Mouse (Mus musculus) embryonic facial prominence, embryonic 12.5 days (tissue): ENCODE measurements around the gene Hist1h2bb. TPM values are rescaled to one million over a fixed set of nuclear protein-coding genes. Genes with fewer than 3 reads are reported as not detected.
"Not testable (repeated sequence)": the region's sequence is repeated elsewhere in the genome, so short reads cannot be mapped to it uniquely, and the experiment has no call there.

ENCODE experiments used
- ATAC-seq: fragments of 200-750 bp; cut with Nextera tagmentation; 2 replicates; pipeline ENCODE4 v1.8.0; 2017; ENCODE audit not compliant: insufficient number of reproducible peaks, insufficient read depth, low FRiP score, low TSS enrichment
- H3K27ac ChIP-seq: fragments of 300-500 bp; sonication (generic); 2 replicates; pipeline ENCODE4 v1.5.1; 2016; ENCODE audit warnings: mild to moderate bottlenecking
- H3K27me3 ChIP-seq: fragments of 300-500 bp; sonication (generic); 2 replicates; pipeline ENCODE4 v1.6.1; 2016; ENCODE audit warnings: mild to moderate bottlenecking, moderate library complexity
- H3K36me3 ChIP-seq: fragments of 300-500 bp; sonication (generic); 2 replicates; pipeline ENCODE4 v1.6.1; 2016; ENCODE audit warnings: mild to moderate bottlenecking
- H3K4me1 ChIP-seq: fragments of 300-500 bp; sonication (generic); 2 replicates; pipeline ENCODE4 v1.6.1; 2016
- H3K4me2 ChIP-seq: fragments of 300-500 bp; sonication (generic); replicated peaks from 2 replicates; pipeline ENCODE4 v1.6.1; 2016; ENCODE audit warnings: mild to moderate bottlenecking, moderate library complexity
- H3K4me3 ChIP-seq: fragments of 300-500 bp; sonication (generic); 2 replicates; pipeline ENCODE4 v1.5.1; 2016; ENCODE audit warnings: mild to moderate bottlenecking
- H3K9ac ChIP-seq: fragments of 300-500 bp; sonication (generic); 2 replicates; pipeline ENCODE4 v1.6.1; 2016; ENCODE audit warnings: mild to moderate bottlenecking, moderate library complexity
- H3K9me3 ChIP-seq: fragments of 300-500 bp; sonication (generic); 2 replicates; pipeline ENCODE4 v1.6.1; 2016; ENCODE audit warnings: mild to moderate bottlenecking, moderate library complexity
- WGBS: fragments of 180-500 bp; shearing (Covaris S2); methylation state at CpG from one replicate; pipeline ENCODE4 v1.1.7; 2016; 5-methylcytosine and 5-hydroxymethylcytosine counted together
- polyA plus RNA-seq: library from polyadenylated mRNA; unstranded; fragments of >200 nt; fragmentation: Nextera tagmentation; extraction: Ambion mirVana; gene quantifications from 2 replicates; pipeline ENCODE4 v1.2.1, GENCODE M21; 2016

Hist1h2bb gene
- polyA plus RNA-seq, 1 experiment from 2014 or later, result 3.6 TPM

GRCm38 (mm10) chr13:23743215-23743614 is 3.3 kb upstream of the Hist1h2bb start:
- 83% methylated on average over 5 of the region's 5 CpGs for WGBS
- Histone ChIP-seq H3K36me3 (no peaks in the 10 kb centered on the region), H3K4me1 (peaks cover 17% of the 10 kb centered on the region; the same call in 1 of the 2 replicates), H3K4me3 (no peak overlapping the region), H3K4me2 (no peak overlapping the region), H3K27me3 (no peaks in the 10 kb centered on the region), H3K9me3 (no peaks in the 10 kb centered on the region), H3K9ac (no peak overlapping the region), H3K27ac (no peak overlapping the region)
- ATAC-seq, result no peak

DNA sequence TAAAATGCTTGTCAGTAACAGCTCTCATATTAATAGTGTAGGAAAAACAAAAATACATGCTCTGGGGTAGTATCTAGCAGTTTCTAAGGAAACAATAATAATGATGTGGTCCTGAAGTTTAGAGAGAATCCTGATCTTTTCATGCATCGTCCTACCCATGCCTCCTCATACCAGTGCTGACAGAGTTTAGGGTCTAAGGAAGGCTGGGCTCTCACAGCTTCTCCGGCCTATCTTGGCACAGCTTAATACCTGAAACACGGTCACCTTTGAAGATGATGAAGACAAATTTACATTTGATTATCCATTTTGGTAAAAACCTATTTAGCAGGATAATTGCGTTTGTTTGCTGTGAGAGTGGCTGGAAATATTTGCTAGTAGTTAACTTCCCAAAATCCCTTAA is 2.6 kb upstream of the Hist1h2bb start:
- whole genome bisulfite sequencing, result 34% methylated on average over 4 of the region's 4 CpGs
- H3K4me1 ChIP-seq, result peaks cover 18% of the 10 kb centered on the region; the same call in 1 of the 2 replicates
- H3K4me3 ChIP-seq, result 0 out of 2 replicates have a peak overlapping the region, but pooled peaks have one; percentile 40
- no peaks in the 10 kb centered on the region for H3K27me3 ChIP-seq
- peak overlapping the region; percentile 60; the same call in 1 of the 2 replicates for H3K9ac ChIP-seq
- no peaks in the 10 kb centered on the region for H3K9me3 ChIP-seq
- ATAC-seq, result no peak
- H3K27ac ChIP-seq, result peak overlapping the region; percentile 98
- no peaks in the 10 kb centered on the region for H3K36me3 ChIP-seq
- H3K4me2 ChIP-seq, result peak overlapping the region; percentile 55

DNA sequence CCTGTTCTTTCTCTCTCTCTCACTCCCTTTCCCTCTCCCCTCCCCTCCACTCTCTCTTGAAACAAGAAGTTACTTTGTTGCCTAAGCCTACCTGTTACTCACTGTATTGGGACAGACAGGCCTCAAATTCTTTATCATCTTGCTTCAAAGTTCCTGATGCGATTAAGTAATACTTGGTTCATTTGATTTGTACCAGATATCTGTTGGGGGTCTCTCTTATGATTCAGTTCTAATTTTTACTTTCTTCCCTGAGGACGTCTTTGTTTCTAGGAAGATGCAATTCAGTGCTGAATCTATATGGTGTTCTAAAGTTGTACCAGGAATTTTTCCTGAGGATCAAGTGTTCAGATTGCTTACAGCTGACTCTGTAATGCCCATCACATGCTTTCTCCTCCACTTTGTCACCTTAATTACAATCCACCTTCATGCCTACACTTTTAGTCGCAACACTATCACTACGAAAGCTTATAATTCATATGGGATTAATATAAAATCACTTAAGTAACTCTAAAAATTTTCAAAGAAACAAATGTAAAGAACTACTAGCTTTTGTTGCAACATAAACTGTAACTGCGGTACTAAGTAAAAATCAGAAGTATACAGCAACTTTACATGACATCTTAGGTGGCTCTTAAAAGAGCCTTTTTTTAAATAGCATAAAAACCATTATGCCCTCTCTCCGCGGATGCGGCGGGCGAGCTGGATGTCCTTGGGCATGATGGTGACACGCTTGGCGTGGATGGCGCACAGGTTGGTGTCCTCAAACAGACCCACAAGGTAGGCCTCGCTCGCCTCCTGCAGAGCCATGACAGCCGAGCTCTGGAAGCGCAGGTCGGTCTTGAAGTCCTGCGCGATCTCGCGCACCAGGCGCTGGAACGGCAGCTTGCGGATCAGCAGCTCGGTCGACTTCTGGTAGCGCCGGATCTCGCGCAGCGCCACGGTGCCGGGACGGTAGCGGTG is 1.8 kb upstream of the Hist1h2bb start:
- no peak for ATAC-seq
- WGBS, result 1% methylated on average over 16 of the region's 36 CpGs
- H3K4me1 ChIP-seq, result peaks cover 18% of the 10 kb centered on the region; the same call in 1 of the 2 replicates
- H3K4me3 ChIP-seq, result peak overlapping the region; percentile 40
- no peaks in the 10 kb centered on the region for H3K36me3 ChIP-seq
- H3K4me2 ChIP-seq, result peak overlapping the region; percentile 55
- peak overlapping the region; percentile 60 for H3K9ac ChIP-seq
- no peaks in the 10 kb centered on the region for H3K9me3 ChIP-seq
- H3K27ac ChIP-seq, result peak overlapping the region; percentile 98
- H3K27me3 ChIP-seq, result no peaks in the 10 kb centered on the region

GRCm38 (mm10) chr13:23745381-23746161 is 963 bp upstream of the Hist1h2bb start, which contains the start of gene Hist1h3c:
TSS of gene Hist1h3c (minus strand) at chr13:23745602.
- ATAC-seq, result peak; percentile 55; the same call in 1 of the 2 replicates
- no peaks in the 10 kb centered on the region for H3K9me3 ChIP-seq
- peak within 1 kb of the TSS; percentile 60 for H3K9ac ChIP-seq
- peak within 1 kb of the TSS; percentile 66 for H3K4me2 ChIP-seq
- H3K4me1 ChIP-seq, result peaks cover 15% of the 10 kb centered on the region; the same call in 1 of the 2 replicates
- H3K4me3 ChIP-seq, result peak within 1 kb of the TSS; percentile 40
- WGBS, result under 1% methylated on average over 24 of the region's 28 CpGs
- H3K27ac ChIP-seq, result peak within 1 kb of the TSS; percentile 98
- H3K36me3 ChIP-seq, result no peaks in the 10 kb centered on the region
- no peaks in the 10 kb centered on the region for H3K27me3 ChIP-seq

GRCm38 (mm10) chr13:23747081-23747891 is 752 bp downstream of the Hist1h2bb start:
- Histone ChIP-seq H3K27me3 (no peaks in the 10 kb centered on the region), H3K4me2 (peak overlapping the region; percentile 66), H3K4me3 (peak overlapping the region; percentile 40), H3K4me1 (peaks cover 10% of the 10 kb centered on the region; the same call in 1 of the 2 replicates), H3K9me3 (no peaks in the 10 kb centered on the region), H3K27ac (peak overlapping the region; percentile 98), H3K9ac (peak overlapping the region; percentile 46), H3K36me3 (no peaks in the 10 kb centered on the region)
- no peak for ATAC-seq
- 4% methylated on average over 13 of the region's 13 CpGs for WGBS

GRCm38 (mm10) chr13:23747892-23748288 is 1.4 kb downstream of the Hist1h2bb start:
- Histone ChIP-seq H3K4me1 (peaks cover 10% of the 10 kb centered on the region; the same call in 1 of the 2 replicates), H3K4me3 (peak overlapping the region; percentile 9; the same call in 1 of the 2 replicates), H3K4me2 (peak overlapping the region; percentile 66), H3K36me3 (no peaks in the 10 kb centered on the region), H3K27me3 (no peaks in the 10 kb centered on the region), H3K9me3 (no peaks in the 10 kb centered on the region), H3K9ac (0 out of 2 replicates have a peak overlapping the region, but pooled peaks have one; percentile 5), H3K27ac (peak overlapping the region; percentile 98)
- 7% methylated on average over 4 of the region's 4 CpGs for WGBS
- no peak for ATAC-seq

DNA sequence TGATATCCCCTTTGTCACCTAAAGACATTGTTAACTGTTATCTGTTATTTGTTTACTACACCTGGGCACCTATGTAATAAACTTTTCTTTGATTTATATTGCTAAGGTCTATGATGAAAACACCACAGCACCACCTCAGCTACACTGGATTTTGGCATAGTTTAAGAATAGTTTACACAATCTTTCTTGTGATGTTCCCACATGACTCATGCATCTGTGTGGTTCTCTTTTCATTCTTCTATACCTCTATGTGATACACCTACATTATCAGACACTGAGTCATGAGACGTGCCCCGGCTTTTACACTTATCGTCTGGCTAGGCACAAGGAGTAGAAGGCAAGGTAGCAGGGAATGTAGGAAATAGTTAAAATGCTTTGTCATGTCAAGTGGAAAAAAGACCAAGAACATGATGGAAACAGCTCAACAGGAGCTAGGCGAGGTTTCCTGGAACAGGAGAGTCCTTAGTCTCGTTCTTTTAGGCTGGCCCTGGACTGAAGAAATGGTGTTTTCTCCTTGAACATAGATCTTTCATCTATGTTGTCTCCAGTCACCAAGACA is 3.1 kb downstream of the Hist1h2bb start:
- H3K36me3 ChIP-seq, result no peaks in the 10 kb centered on the region
- H3K27me3 ChIP-seq, result no peaks in the 10 kb centered on the region
- no peak overlapping the region for H3K9ac ChIP-seq
- WGBS, result 89% methylated on average over 5 of the region's 5 CpGs
- H3K4me1 ChIP-seq, result peaks cover 5% of the 10 kb centered on the region; the same call in 1 of the 2 replicates
- H3K27ac ChIP-seq, result peak overlapping the region; percentile 90
- no peaks in the 10 kb centered on the region for H3K9me3 ChIP-seq
- no peak for ATAC-seq
- H3K4me2 ChIP-seq, result no peak overlapping the region
- H3K4me3 ChIP-seq, result no peak overlapping the region

DNA sequence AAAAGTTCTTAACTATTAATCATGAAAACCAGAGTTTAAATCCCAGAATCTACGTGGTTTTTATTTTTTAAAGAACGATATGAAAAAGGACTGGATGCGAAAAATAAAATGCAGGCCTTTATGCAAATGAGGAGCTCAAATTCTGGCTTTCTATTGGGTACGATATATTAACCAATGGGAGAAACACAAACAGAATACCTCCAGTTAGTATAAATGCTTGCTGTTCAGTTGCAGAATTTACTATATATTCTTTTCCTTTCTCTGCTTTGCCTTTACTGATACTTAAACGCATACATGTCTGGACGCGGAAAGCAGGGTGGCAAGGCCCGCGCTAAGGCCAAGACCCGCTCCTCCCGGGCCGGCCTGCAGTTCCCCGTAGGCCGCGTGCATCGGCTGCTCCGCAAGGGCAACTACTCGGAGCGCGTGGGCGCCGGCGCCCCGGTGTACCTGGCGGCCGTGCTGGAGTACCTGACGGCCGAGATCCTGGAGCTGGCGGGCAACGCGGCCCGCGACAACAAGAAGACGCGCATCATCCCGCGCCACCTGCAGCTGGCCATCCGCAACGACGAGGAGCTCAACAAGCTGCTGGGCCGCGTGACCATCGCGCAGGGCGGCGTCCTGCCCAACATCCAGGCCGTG is 4.4 kb downstream of the Hist1h2bb start, which contains the start of gene Hist1h2ab:
Hist1h2ab (plus strand) TSS at position 288 of the 639 bp plus-strand sequence.
- peak within 1 kb of the TSS; percentile 96 for H3K27ac ChIP-seq
- not testable (repeated sequence) for H3K4me1 ChIP-seq, H3K27me3 ChIP-seq, H3K36me3 ChIP-seq, H3K9me3 ChIP-seq
- peak within 1 kb of the TSS; percentile 55 for H3K4me2 ChIP-seq
- 1% methylated on average over 27 of the region's 47 CpGs for WGBS
- H3K4me3 ChIP-seq, result peak within 1 kb of the TSS; percentile 42
- 0 out of 2 replicates have a peak, but pooled peaks have one; percentile 22 for ATAC-seq
- peak within 1 kb of the TSS; percentile 58 for H3K9ac ChIP-seq

- H3K9me3 ChIP-seq, result no peaks in the 10 kb centered on the region
- H3K4me2 ChIP-seq, result peak overlapping the region; percentile 55
- H3K9ac ChIP-seq, result peak overlapping the region; percentile 58
- peak overlapping the region; percentile 96 for H3K27ac ChIP-seq
- no peaks in the 10 kb centered on the region for H3K36me3 ChIP-seq
- H3K4me1 ChIP-seq, result peaks cover 5% of the 10 kb centered on the region; the same call in 1 of the 2 replicates
- peak overlapping the region; percentile 42 for H3K4me3 ChIP-seq
- H3K27me3 ChIP-seq, result no peaks in the 10 kb centered on the region
- no peak for ATAC-seq
- under 1% methylated on average over 11 of the region's 11 CpGs for WGBS
These were observed 5.0 kb downstream of the Hist1h2bb start for GRCm38 (mm10) chr13:23751478-23751956.
